Mouse (Mus musculus) lung, postnatal 36 days (tissue): ENCODE results near the gene Supt20.
A peak's percentile ranks its signal among the peaks of the same experiment; 100 is the strongest.
"Not testable (repeated sequence)": the region's sequence is repeated elsewhere in the genome, so short reads cannot be mapped to it uniquely, and the experiment has no call there.

ENCODE experiments used
- DNase-seq: peaks from one replicate; pipeline ENCODE4 v3.0.0; 2022; ENCODE audit warnings: mixed read lengths

The Supt20 gene

DNA sequence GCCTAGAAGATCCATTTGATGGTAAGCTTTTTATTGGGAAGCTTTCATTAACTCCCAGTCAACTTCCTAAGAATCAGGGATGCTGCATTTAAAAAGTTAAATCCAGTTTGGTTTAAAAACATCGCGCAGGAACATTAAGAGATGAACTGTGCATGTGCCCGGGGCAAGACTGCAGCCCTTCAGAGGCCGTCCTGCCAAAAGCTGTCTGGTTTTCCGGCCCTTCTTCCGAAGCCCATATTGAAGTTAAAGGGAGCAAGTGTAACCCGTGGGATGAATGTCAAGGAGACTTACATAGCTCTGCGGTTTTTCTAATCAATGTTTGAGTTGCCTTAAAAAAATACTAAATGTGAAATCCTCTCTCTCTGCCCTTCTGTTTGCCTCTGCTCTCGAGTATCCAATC is 66.6 kb downstream of the Supt20 start:
- DNase-seq: no peak

DNA sequence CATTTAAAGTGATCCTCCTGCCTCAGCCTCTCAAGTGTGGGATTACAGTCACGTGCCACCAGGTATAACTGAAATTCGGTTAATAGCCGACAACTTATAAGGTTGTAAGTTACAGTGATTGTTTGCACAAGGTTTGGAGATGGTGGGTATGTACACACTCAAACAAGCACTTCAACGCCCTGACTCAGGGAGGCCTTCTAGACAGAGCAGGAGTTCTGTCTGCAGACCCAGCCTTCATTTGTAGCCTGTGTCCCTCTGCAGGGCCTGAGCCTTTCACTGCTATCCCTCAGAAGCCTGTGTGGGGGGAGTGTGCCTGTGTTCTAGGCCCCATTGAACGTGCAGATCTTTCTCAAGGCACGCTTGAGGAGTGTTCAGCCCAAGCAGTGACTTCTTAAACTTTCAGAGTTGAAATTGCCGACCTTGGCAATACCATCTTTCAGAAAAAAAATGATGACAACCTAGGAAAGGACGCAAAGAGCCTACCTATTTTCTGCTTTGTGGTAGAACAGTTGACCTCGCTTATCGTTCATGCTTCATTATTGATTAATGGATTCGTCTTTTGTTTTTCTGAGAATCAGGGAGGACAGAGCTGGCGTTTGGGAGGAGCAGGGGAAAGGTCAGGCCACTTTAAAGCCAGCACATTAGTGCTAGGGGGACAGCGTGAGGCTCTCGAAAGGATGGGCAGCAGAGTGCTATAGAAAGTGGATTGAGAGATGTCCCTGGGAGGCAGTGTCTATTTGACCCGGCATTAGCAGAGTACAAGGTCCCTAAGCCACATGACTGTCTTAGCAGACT is 67.9 kb downstream of the Supt20 start:
- DNase-seq: no peak

DNA sequence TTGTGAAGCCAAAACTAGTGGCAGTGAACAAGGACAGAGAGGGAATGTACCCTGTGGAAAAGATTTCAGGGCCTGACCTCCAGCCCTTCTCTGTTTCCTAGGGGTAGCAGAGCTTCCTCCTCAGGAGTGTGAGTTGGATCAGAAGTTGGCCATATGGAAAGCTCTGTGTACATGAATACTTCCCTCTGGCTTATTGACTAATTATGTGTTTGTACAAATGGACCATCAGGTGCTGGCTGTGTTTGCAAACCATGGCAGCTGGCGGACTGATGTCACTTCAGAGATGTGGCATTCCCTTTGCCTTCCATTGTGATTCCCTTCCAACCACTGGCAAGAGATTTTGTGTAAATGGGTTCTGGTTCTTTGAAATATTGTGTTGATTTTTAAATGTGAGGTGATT is 68.7 kb downstream of the Supt20 start:
- DNase-seq: no peak

GRCm38 (mm10) chr3:54764418-54764817 is 71.8 kb downstream of the Supt20 start:
- DNase-seq: peak; percentile 55

DNA sequence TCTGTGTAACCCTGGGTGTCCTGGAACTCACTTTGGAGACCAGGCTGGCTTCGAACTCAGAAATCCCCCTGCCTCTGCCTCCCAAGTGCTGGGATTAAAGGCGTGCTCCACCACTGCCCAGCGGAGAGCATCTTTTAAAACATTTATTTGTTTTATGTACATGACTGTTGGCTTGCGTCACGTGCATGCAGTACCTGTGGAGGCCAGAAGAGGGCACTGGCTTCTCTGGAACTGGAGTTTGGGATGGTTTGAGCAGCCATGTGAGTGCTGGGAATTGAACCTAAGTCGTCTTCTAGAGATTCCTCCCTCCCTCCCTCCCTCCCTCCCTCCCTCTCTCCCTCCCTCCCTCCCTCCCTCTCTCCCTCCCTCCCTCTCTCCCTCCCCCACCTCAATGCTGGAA is 72.9 kb downstream of the Supt20 start:
- DNase-seq: not testable (repeated sequence)

GRCm38 (mm10) chr3:54766034-54766433 is 73.4 kb downstream of the Supt20 start:
- no peak for DNase-seq

- no peak for DNase-seq
Measured at GRCm38 (mm10) chr3:54766811-54767210, 74.2 kb downstream of the Supt20 start.

DNA sequence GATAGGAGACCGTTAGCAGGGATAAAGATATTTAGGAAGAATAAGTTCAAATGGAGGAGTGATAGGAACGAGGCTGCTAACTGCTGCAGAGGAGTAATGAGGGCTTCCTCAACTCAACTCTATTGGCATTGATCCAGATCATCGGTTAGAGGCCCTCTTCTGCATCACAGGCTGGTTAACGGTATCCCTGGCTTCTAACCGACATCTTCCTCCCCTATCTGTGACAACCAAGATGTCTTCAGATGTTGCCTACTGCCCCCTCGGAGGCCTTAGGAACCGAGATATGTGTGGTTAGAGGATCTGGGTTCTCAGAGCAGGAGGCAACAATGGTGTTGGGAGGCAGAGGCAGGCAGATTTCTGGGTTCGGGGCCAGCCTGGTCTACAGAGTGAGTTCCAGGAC is 76.0 kb downstream of the Supt20 start:
- DNase-seq: no peak

GRCm38 (mm10) chr3:54769349-54770275 is 77.0 kb downstream of the Supt20 start:
- DNase-seq: no peak

GRCm38 (mm10) chr3:54773613-54774012 is 81.0 kb downstream of the Supt20 start:
- no peak for DNase-seq

GRCm38 (mm10) chr3:54775989-54776631 is 83.5 kb downstream of the Supt20 start:
- no peak for DNase-seq
